Mouse (Mus musculus): ENCODE measurements at regions not wholly inside any gene's neighbourhood (a gene's known extent, or its start where the extent isn't known, plus 50 kb on each side); places are given as distances from the start of the nearest gene placed in this dataset.

- no peak for DNase-seq
Measured at GRCm38 (mm10) chr2:75144861-75145260, 319.3 kb downstream of the Mtx2 start.

GRCm38 (mm10) chr2:75146256-75146655 lies 320.7 kb downstream of the Mtx2 start:
- no peak for DNase-seq

- DNase-seq = no peak
Measured at GRCm38 (mm10) chr2:75147399-75147798, 321.8 kb downstream of the Mtx2 start.

- DNase-seq = no peak
Measured at GRCm38 (mm10) chr2:75147967-75148366, 322.4 kb downstream of the Mtx2 start.

GRCm38 (mm10) chr2:75149036-75149435 lies 323.4 kb downstream of the Mtx2 start:
- DNase-seq = no peak

GRCm38 (mm10) chr2:75149562-75149961 lies 324.0 kb downstream of the Mtx2 start:
- no peak for DNase-seq

- peak; percentile 28 to 46 for DNase-seq
Measured at GRCm38 (mm10) chr2:75150986-75151385, 325.4 kb downstream of the Mtx2 start.

- DNase-seq = no peak
Measured at GRCm38 (mm10) chr2:75151519-75151918, 325.9 kb downstream of the Mtx2 start.

- DNase-seq = peak in 1 of 2 experiments; percentile 7
Measured at GRCm38 (mm10) chr2:75152477-75152990, 326.9 kb downstream of the Mtx2 start.

GRCm38 (mm10) chr2:75154448-75154847 lies 328.8 kb downstream of the Mtx2 start:
- no peak for DNase-seq

GRCm38 (mm10) chr2:75158581-75158980 lies 333.0 kb downstream of the Mtx2 start:
- DNase-seq = no peak

- DNase-seq = no peak
Measured at GRCm38 (mm10) chr2:75161075-75161474, 335.5 kb downstream of the Mtx2 start.

GRCm38 (mm10) chr2:75164987-75165386 lies 339.4 kb downstream of the Mtx2 start:
- no peak for DNase-seq

- DNase-seq = no peak
Measured at GRCm38 (mm10) chr2:75176267-75176666, 350.7 kb downstream of the Mtx2 start.

GRCm38 (mm10) chr2:75183293-75183692 lies 357.7 kb downstream of the Mtx2 start:
- no peak for DNase-seq

GRCm38 (mm10) chr2:75202587-75203220 lies 377.1 kb downstream of the Mtx2 start:
- no peak for DNase-seq

- DNase-seq = no peak
Measured at GRCm38 (mm10) chr2:75208821-75209758, 383.5 kb downstream of the Mtx2 start.

- no peak for DNase-seq
Measured at GRCm38 (mm10) chr2:75209790-75210583, 384.4 kb downstream of the Mtx2 start.

- no peak for DNase-seq
Measured at GRCm38 (mm10) chr2:75216931-75217330, 391.3 kb downstream of the Mtx2 start.

- no peak for DNase-seq
Measured at GRCm38 (mm10) chr2:75220775-75221359, 395.3 kb downstream of the Mtx2 start.

GRCm38 (mm10) chr2:75224443-75224842 lies 398.8 kb downstream of the Mtx2 start:
- DNase-seq = peak; percentile 8 to 15

- no peak for DNase-seq
Measured at GRCm38 (mm10) chr2:75240976-75241375, 415.4 kb downstream of the Mtx2 start.
